Mouse (Mus musculus) spleen, postnatal 14 days (tissue): ENCODE data around the gene Olfr462.

Source experiments
- DNase-seq, 2 experiments: peaks; one replicate each; pipeline ENCODE4 v3.0.0; 2021 to 2022; ENCODE audit warnings: low spot score in 2 of 2

Olfr462 gene

GRCm38 (mm10) chr11:87846968-87847600 is 45.0 kb downstream of the Olfr462 start:
- DNase-seq: no peak

- no peak for DNase-seq
Measured at GRCm38 (mm10) chr11:87841436-87841835, 50.6 kb downstream of the Olfr462 start.

- DNase-seq: no peak
Measured at GRCm38 (mm10) chr11:87840676-87841075, 51.4 kb downstream of the Olfr462 start.
